Mouse (Mus musculus) testis, postnatal 14 days (tissue): Measurements from ENCODE around the gene Tex2.
"Not testable (repeated sequence)": the region's sequence is repeated elsewhere in the genome, so short reads cannot be mapped to it uniquely, and the experiment has no call there.

Experiments
- DNase-seq: peaks from one replicate; pipeline ENCODE4 v3.0.0; 2021; ENCODE audit warnings: low spot score

Tex2 gene

DNA sequence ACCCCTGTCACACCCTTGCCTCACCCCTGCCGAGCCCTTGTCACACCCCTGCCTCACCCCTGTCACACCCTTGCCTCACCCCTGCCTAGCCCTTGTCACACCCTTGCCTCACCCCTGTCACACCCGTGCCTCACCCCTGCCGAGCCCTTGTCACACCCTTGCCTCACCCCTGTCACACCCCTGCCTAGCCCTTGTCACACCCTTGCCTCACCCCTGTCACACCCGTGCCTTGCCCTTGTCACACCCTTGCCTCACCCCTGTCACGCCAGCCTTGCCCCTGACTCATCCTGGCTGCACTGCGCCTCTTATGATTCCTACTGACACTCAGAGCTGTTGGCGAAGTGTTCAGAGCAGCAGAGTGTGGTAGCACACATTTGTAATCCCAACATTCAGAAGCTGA is 105.6 kb downstream of the Tex2 start:
- no peak for DNase-seq

DNA sequence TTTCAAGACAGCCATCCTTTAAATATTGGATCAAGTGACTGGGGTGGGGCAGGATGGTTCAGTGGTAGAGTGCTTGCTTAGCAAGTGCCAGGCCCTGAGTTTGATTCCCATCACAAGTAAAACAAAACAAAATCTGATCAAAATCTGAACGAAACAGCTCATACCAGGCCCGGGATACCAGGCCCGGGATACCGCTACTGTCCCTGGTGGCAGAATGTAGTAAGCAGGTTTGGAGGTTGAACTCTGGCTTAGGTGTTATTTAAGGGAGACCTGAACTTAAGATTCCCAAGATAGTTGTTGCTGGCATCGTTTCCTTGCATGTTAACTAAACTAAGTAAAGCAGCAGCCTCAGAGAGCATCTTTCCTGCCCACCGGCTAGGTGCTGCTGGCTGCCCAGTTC is 107.0 kb downstream of the Tex2 start:
- DNase-seq: no peak

DNA sequence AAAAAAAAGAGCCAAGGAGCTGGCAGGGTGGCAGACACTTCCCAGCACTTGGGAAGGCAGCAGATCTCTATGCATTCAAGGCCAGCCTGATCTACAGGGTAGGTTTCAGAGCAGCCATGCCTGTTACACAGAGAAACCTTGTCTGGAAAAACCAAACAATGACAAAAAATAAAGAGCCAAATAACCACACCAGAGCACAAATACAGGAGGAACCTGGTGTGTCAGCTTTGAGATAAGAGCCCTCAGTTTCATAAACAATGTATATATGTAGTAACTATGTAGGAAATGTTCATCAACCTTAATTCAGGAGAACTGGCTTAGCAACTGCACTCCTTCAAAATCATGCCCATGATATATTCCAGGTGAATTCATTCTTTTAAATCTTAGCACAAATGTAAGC is 109.1 kb downstream of the Tex2 start:
- DNase-seq: no peak

DNA sequence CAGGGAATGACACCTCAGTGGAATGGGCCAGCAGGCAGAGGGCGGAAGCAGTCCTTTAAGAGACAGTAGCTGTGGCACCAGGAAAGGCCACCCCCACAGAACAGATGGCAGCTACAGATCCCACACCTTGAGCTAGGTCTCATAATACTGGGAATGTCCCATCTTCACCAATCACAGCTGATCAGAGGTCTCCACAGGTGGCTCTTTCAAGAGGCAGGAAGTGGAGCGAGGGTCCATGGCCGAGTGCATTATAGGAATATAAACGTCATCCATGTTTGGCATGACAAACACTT is 109.9 kb downstream of the Tex2 start:
- DNase-seq: no peak

- no peak for DNase-seq
These were observed 110.4 kb downstream of the Tex2 start for GRCm38 (mm10) chr11:106502631-106503424.

GRCm38 (mm10) chr11:106502159-106502505 is 111.1 kb downstream of the Tex2 start:
- no peak for DNase-seq

GRCm38 (mm10) chr11:106501308-106502158 is 111.7 kb downstream of the Tex2 start:
- DNase-seq: peak; percentile 73

DNA sequence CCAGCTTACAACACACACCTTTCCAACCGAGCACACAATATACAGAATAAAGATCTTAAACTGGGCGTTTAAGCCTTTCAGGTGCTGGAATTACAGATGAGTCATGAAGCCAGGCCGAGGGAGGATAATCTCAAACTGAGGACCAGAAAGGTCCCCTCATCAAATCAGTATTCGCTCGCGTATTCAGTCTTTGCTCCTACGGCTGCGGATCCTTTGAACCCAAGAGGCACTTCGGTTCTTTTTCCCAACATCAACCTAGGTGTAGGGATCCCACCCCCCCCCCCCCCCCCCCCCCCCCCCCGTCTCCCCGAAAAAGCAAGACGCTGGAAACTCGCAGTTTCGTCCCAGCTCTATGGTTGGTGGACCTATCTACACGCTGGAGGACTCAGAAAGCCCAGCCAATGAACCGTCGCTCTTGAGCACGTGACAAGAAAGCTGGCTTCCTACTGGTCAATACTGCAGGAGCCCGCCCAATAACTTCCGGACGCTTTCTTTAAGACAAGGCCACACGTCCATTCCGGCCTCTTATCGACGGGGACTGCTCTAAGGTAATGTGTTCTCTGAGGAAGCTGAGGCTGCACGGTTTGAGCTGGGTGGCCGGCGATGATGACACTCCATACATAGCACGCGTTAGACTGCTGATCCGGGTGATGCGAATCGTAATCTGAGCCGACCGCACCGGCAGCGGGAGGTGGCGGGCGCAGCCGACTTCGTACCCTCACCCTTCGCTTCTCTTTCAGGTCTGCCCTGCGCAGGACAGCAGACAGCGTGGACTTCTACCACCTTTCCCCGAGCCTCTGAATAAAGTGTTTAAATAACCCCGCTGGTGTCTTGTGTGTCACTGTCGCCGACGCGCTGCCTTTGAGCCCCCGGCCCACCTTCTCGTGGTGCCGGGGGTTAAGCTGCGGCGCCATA is 112.6 kb downstream of the Tex2 start:
- peak; percentile 97 for DNase-seq

- DNase-seq: no peak
These were observed 114.4 kb downstream of the Tex2 start for GRCm38 (mm10) chr11:106498739-106499379.

- DNase-seq: no peak
These were observed 115.3 kb downstream of the Tex2 start for GRCm38 (mm10) chr11:106497926-106498325.

DNA sequence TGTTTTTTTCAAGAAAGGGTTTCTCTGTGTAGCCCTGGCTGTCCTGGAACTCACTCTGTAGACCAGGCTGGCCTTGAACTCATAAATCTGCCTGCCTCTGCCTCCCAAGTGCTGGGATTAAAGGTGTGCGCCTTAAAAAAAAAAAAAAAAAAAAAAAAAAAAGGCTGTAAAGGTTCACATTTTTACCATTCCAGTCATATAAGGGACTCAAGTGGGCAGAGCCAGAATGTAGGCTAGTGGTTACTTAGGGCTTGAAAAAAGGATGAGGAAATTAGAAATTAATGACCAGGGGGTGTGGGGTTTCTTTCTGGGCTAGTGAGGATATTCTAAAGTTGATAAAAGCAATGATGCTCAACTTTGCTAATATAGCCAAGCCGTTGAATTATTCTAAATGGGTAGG is 116.2 kb downstream of the Tex2 start:
- DNase-seq: not testable (repeated sequence)

DNA sequence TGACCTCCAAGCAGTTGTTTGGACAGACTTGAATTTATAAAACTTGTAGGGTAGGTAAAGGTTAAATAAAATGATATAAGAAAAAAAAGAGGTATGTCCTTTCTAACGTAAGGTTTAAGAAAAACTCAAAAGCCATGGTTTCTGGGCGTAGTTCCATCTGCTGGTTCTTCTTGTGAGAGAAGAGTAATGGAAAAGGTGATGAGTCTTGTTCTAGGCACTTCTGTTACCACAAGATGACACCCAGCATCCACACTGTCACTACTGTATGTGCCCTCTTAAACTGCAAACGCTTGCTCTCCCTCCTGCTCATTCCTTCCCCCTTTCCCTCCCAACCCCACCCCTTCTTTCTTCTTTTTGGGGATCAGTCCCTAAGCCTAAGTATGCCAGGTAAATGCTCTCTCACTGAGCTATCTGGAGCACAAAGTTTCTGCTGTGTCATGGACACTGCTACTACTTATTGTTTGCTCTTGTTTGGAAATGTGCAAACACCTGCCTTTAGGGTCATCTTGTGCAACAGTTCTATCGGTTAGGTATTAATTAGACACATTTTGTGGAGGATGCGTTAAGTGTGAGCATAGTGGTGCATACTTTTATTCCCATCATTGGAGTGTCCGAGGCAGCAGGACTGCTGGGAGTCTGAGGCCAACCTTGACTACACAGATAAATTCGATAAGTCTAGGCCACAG is 120.1 kb downstream of the Tex2 start:
- no peak for DNase-seq

GRCm38 (mm10) chr11:106491393-106491792 is 121.8 kb downstream of the Tex2 start:
- peak; percentile 48 for DNase-seq

DNA sequence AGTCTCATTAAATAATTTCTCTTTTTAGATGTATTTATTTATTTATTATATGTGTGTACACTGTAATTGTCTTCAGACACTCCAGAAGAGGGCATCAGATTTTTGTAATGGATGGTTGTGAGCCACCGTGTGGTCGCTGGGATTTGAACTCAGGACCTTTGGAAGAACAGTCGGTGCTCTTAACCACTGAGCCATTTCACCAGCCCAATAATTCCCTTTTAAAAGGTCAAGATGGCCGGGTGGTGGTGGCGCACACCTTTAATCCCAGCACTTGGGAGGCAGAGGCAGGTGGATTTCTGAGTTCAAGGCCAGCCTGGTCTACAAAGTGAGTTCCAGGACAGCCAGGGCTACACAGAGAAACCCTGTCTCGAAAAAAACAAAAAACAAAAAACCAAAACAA is 122.6 kb downstream of the Tex2 start:
- not testable (repeated sequence) for DNase-seq

DNA sequence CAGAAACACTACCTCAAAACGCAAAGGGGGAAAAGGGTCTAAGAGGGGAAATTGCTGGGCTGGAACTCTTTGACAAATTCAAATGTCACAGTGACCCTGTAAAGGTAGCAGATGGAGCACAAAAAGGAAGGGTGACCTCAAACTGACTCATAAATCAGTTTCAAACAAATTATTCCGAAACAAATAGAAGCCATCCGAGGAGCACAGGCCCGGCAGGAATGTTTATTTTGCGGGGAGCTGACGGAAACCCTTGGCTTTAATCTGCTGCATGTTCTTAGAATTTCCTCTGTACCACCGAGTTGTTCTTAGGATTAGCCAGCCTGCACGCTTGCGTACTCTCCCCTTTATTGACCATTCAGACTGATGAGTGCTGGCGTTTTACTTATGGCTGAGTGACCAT is 123.2 kb downstream of the Tex2 start:
- no peak for DNase-seq

GRCm38 (mm10) chr11:106489036-106489693 is 124.1 kb downstream of the Tex2 start:
- no peak for DNase-seq

GRCm38 (mm10) chr11:106488126-106488561 is 125.1 kb downstream of the Tex2 start:
- no peak for DNase-seq

DNA sequence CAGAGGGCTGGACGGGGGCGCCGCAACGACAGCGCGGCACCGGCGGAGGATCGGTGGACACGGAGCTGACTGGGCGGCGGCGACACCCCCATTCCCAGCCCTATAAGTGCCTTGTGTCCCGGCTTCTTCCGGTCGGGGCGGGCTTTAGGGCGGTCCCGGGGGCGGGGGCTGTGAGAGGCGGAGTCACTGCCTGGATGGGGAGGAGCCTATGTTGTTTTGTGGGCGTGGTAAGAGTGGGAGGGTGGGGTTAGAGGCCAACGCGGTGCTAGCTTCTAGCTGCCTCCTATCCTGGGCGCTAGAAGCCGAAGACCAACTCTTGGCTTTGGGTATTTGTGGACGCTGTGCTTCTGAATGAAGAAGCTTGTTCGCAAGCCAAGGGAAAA is 125.5 kb downstream of the Tex2 start, which contains the start of gene Ern1:
Gene Ern1, minus strand, starts transcription at position 120 of the 383 bp plus-strand sequence.
- DNase-seq: peak; percentile 96

DNA sequence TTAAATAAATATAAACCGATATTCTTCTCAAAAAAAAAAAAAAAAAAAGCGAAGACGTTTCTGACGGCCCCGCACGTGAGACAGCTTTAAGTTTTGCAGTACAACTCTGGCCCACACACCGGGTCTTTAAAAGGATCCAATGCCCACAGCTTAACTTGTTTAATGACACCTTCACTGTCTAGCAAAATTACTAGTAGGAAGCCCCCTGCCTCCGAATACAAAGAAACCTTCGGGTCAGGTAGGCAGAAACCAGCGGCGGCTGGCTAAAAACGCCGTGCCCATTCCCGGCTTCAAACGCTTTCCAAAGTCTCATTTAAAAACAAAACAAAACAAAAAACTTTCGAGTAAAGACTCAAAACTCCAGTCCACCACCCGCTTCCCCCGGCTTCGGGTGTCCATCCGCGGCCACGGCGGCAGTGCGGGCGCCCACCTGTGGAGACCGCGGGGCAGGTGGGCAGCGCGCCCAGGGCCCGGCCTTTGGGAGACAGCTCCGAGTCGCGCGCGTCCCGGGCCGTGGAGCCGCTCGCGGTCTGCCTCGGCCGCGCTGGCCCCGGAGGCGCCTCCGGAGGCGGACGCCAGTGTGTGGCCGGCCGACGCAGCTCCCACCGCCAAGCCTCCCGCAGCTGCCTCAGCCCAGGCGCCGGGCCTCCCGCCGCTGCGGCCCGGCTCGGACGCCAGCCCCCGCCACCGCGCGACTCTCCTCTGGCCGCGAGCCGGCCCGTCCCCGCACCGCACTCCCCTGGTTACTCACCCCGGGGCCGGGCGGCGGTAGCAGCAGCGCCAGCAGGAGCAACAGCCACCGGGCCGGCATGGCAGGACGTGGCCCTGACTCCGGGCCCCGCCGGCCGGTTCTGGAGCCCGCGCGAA is 126.1 kb downstream of the Tex2 start:
- DNase-seq: peak; percentile 67
